ENCODE assay signal across 9 mouse cellular contexts in genomic region chr9:69368071-69368470, GRCm38 (mm10). TPM values are rescaled to one million over a fixed set of nuclear protein-coding genes. Genes with fewer than 3 reads are reported as not detected.
A peak's percentile ranks its signal among the peaks of the same experiment; 100 is the strongest.
DNase-seq lines count a peak whose midpoint lies in the region; ATAC-seq and TF ChIP-seq lines count a peak whose summit lies in the region.
"Had no signal": no experiment of that assay in that cellular context is flagged by ENCODE, and none has a peak within 500 bp of the region (broad histone marks: within the 10 kb centered on the region; RNA-seq: fewer than 3 reads in every experiment).

No protein-coding gene starts in this region.

- H3K4me1 ChIP-seq in forebrain, embryonic 11.5 days (replicated peaks; ENCODE audit: control insufficient read depth, insufficient read depth, low read length) = no peaks in the 10 kb centered on the region
- H3K4me1 ChIP-seq in forebrain, embryonic 15.5 days = 0 out of 2 replicates have a peak, but pooled peaks cover 4% of the 10 kb centered on the region
- no peaks in the 10 kb centered on the region for H3K4me1 ChIP-seq in ES-Bruce4 (ENCODE audit: control insufficient read depth, insufficient read depth, low read length)
- no peaks in the 10 kb centered on the region for H3K4me1 ChIP-seq in lung, adult 2 months (ENCODE audit: control insufficient read depth, insufficient read depth, low read length)

- no peaks in the 10 kb centered on the region for H3K9me3 ChIP-seq in forebrain, embryonic 11.5 days (ENCODE audit: control insufficient read depth, low read length)
- H3K9me3 ChIP-seq in forebrain, embryonic 15.5 days = no peaks in the 10 kb centered on the region
- H3K9me3 ChIP-seq in ES-Bruce4 (replicated peaks; ENCODE audit: control insufficient read depth, insufficient read depth, low read length, poor library complexity, severe bottlenecking) = no peaks in the 10 kb centered on the region
- H3K9me3 ChIP-seq: limb, embryonic 13.5 days had no signal

- H3K4me2 ChIP-seq in forebrain, embryonic 11.5 days (ENCODE audit: low read depth, low read length, severe bottlenecking) = no peak overlapping the region
- no peak overlapping the region for H3K4me2 ChIP-seq in forebrain, embryonic 15.5 days (replicated peaks)
- H3K4me2 ChIP-seq: limb, embryonic 13.5 days had no signal

- H3K27ac ChIP-seq in forebrain, embryonic 11.5 days (ENCODE audit: low read depth, low read length) = no peak overlapping the region
- no peak overlapping the region for H3K27ac ChIP-seq in forebrain, embryonic 15.5 days (replicated peaks)
- H3K27ac ChIP-seq in ES-Bruce4 (ENCODE audit: insufficient read depth, low read length) = no peak overlapping the region
- H3K27ac ChIP-seq: limb, embryonic 13.5 days had no signal

- DNase-seq in forebrain, embryonic 11.5 days (ENCODE audit: low spot score) = peak; percentile 78
- peak; percentile 40 for DNase-seq in c-Kit-positive CD71-negative TER-119-negative erythroid progenitor cells, embryonic 14.5 days (ENCODE audit: low read depth)
- DNase-seq in frontal cortex, postnatal 14 days (ENCODE audit: low spot score in 2 of 2) = peak; percentile 19 to 63
- peak; percentile 69 to 75 for DNase-seq in kidney, postnatal 25 days
- peak; percentile 70 for DNase-seq in lung, adult 2 months
- peak; percentile 68 for DNase-seq in right cerebral cortex, postnatal 4 days

- no peak overlapping the region for H3K9ac ChIP-seq in forebrain, embryonic 11.5 days (ENCODE audit: low read length)
- H3K9ac ChIP-seq in forebrain, embryonic 15.5 days (replicated peaks) = no peak overlapping the region
- no peak overlapping the region for H3K9ac ChIP-seq in ES-Bruce4 (ENCODE audit: low read depth, poor library complexity, severe bottlenecking)
- H3K9ac ChIP-seq: limb, embryonic 13.5 days had no signal

- H3K4me3 ChIP-seq in forebrain, embryonic 11.5 days (ENCODE audit: low read depth, low read length) = no peak overlapping the region
- H3K4me3 ChIP-seq in forebrain, embryonic 15.5 days = no peak overlapping the region
- no peak overlapping the region for H3K4me3 ChIP-seq in ES-Bruce4 (ENCODE audit: low read depth, low read length)
- no peak overlapping the region for H3K4me3 ChIP-seq in lung, adult 2 months (replicated peaks; ENCODE audit: extremely low read depth, low read depth, low read length)
- H3K4me3 ChIP-seq: limb, embryonic 13.5 days had no signal

- H3K27me3 ChIP-seq in forebrain, embryonic 11.5 days (ENCODE audit: control insufficient read depth, insufficient read depth, low read length) = no peaks in the 10 kb centered on the region
- no peaks in the 10 kb centered on the region for H3K27me3 ChIP-seq in forebrain, embryonic 15.5 days
- H3K27me3 ChIP-seq in ES-Bruce4 (ENCODE audit: control insufficient read depth, insufficient read depth, low read length, poor library complexity, severe bottlenecking) = no peaks in the 10 kb centered on the region

- WGBS in forebrain, embryonic 11.5 days = 71% methylated on average over 8 of the region's 8 CpGs
- 65% methylated on average over 8 of the region's 8 CpGs for WGBS in forebrain, embryonic 15.5 days
- 76% methylated on average over 8 of the region's 8 CpGs for WGBS in lung, adult 2 months

- no peak for ATAC-seq in forebrain, embryonic 11.5 days (replicated peaks; ENCODE audit: low FRiP score)
- no peak for ATAC-seq in forebrain, embryonic 15.5 days (replicated peaks)

- H3K36me3 ChIP-seq in forebrain, embryonic 11.5 days (ENCODE audit: control insufficient read depth, insufficient read depth, low read length) = no peaks in the 10 kb centered on the region
- no peaks in the 10 kb centered on the region for H3K36me3 ChIP-seq in forebrain, embryonic 15.5 days
- H3K36me3 ChIP-seq in ES-Bruce4 (ENCODE audit: control insufficient read depth, insufficient read depth, low read length, poor library complexity, severe bottlenecking) = no peaks in the 10 kb centered on the region

- TF ChIP-seq CTCF in ES-Bruce4 (IDR thresholded peaks at IDR 0.05; ENCODE audit: low read depth, low read length) = peak; percentile 87
- peak; percentile 97 for TF ChIP-seq CTCF in lung, adult 2 months (IDR thresholded peaks at IDR 0.05; ENCODE audit: insufficient read depth, low read length)

- no peak for TF ChIP-seq EP300 in ES-Bruce4 (IDR thresholded peaks at IDR 0.05; ENCODE audit: insufficient read depth, low read depth, low read length)

- no peak for TF ChIP-seq POLR2A in ES-Bruce4 (IDR thresholded peaks at IDR 0.05; ENCODE audit: insufficient read depth, low read length)
- TF ChIP-seq POLR2A in lung, adult 2 months (IDR thresholded peaks at IDR 0.05; ENCODE audit: borderline replicate concordance, extremely low read depth, low read depth, low read length) = no peak

RNA-seq across cellular contexts. Expression of gene Ice2, which starts 29.6 kb away (rescaled TPM):
- 21.3 and 22.6 TPM in 2 replicates for polyA plus RNA-seq in forebrain, embryonic 11.5 days (2014; fragmentation: Nextera tagmentation; extraction: Ambion mirVana)
- polyA plus RNA-seq in forebrain, embryonic 15.5 days (2015; fragmentation: Nextera tagmentation; extraction: Ambion mirVana) = 14.4 and 16.4 TPM in 2 replicates
- polyA plus RNA-seq in ES-Bruce4 (2011; ENCODE audit: insufficient read depth, insufficient read length, low read depth, missing spikeins) = 20.2 and 25.7 TPM in 2 replicates
- polyA plus RNA-seq in lung, adult 2 months (2012; rRNA removed) = 1.8 and 2.9 TPM in 2 replicates
